Mouse (Mus musculus) ovary, postnatal 10 days (tissue): ENCODE results near the gene Gm2035.
"Not testable (repeated sequence)": the region's sequence is repeated elsewhere in the genome, so short reads cannot be mapped to it uniquely, and the experiment has no call there.

Source experiments
- DNase-seq: peaks from one replicate; pipeline ENCODE4 v3.0.0; 2022; ENCODE audit warnings: low spot score

Gm2035 gene

DNA sequence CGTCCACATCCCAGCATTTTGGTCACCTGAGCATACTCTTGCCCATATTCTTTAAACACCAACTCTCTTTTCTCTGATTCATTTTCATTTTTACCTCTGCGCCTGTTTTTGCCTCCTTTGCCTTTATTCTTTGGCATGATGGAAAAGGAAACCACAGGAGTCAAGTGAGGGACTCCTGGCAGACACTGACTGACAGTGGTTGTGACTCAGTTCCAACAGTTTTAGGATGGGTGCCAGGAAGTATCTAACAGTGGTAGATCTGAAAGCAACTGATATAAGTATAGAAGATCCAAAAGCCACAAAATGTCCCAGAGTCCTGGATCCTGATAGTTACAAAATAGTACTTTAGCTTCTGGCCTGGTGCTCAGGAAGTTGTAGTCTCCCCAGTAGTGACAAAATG, at the start of gene Gm2035:
Gene Gm2035 (minus strand): TSS at position 137 of the 400 bp plus-strand sequence.
- DNase-seq = not testable (repeated sequence)

GRCm38 (mm10) chr12:87953780-87954179, 34.1 kb upstream of the Gm2035 start, which contains the start of gene Gm2042:
Gene Gm2042 (plus strand): TSS chr12:87954080.
- DNase-seq = not testable (repeated sequence)

GRCm38 (mm10) chr12:87895070-87895469, 24.6 kb downstream of the Gm2035 start, which contains the start of gene Gm2022:
Gene Gm2022 (plus strand): TSS chr12:87895370.
- not testable (repeated sequence) for DNase-seq

GRCm38 (mm10) chr12:87873772-87874171, 45.9 kb downstream of the Gm2035 start, which contains the start of gene Gm2016:
Gene Gm2016 (plus strand): TSS chr12:87874072.
- not testable (repeated sequence) for DNase-seq
